Mouse (Mus musculus) ES-E14 (cell line): Measurements from ENCODE around the gene Gch1.

ENCODE experiments used
- CHD2 ChIP-seq: IDR thresholded peaks from 2 replicates; pipeline ENCODE4 v1.6.1; 2014; ENCODE audit warnings: mild to moderate bottlenecking, low read depth, low read length, inconsistent platforms
- HCFC1 ChIP-seq: IDR thresholded peaks from 2 replicates; pipeline ENCODE4 v1.6.1; 2012; ENCODE audit warnings: low read length, inconsistent platforms, borderline replicate concordance; ENCODE audit not compliant: insufficient read depth
- MAFK ChIP-seq: IDR thresholded peaks from 2 replicates; pipeline ENCODE4 v1.6.1; 2014; ENCODE audit warnings: mild to moderate bottlenecking, low read depth, low read length, inconsistent platforms; ENCODE audit not compliant: insufficient read depth
- ZNF384 ChIP-seq: IDR thresholded peaks from 2 replicates; pipeline ENCODE4 v1.6.1; 2012; ENCODE audit warnings: low read depth, low read length, inconsistent platforms

DNA sequence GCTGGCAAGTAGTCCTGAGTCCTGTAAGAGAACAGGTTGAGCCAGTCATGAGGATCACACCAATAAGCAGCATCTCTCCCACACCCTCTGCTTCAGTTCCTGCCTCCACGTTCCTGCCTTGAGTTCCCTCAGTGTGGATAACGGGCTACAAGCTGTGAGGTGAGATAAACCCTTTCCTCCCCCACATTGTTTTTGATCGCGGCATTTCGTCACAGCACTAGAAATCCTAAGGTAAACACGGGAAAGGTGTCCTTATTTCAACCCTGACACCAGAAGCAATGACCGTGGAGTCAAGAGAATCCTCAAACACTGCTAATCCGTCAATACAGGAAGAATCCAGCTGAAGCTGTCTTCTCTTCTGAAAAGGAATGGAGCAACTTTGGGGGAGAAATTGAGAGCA lies 7.5 kb upstream of the Gch1 start:
- TF ChIP-seq HCFC1 (no peak), ZNF384 (no peak), MAFK (no peak), CHD2 (no peak)
